Mouse (Mus musculus): ENCODE results near the gene Rgcc. TPM values are rescaled to one million over a fixed set of nuclear protein-coding genes. Genes with fewer than 3 reads are reported as not detected.

The Rgcc gene
- total and polyA plus RNA-seq, 3 experiments, result 66.4 to 124 (median 116) TPM

- no peak overlapping the region for H3K27ac ChIP-seq
- no peaks in the 10 kb centered on the region for H3K79me2 ChIP-seq (replicated peaks; ENCODE audit: control insufficient read depth, insufficient read depth, low read length)
- H3K9ac ChIP-seq (ENCODE audit: low read depth, low read length), result no peak overlapping the region
- intact Hi-C loops (cut with DNase I), result no loop called here
- no peaks in the 10 kb centered on the region for H3K27me3 ChIP-seq (ENCODE audit: control insufficient read depth, insufficient read depth, low read length)
- H3K4me3 ChIP-seq, result no peak overlapping the region
- no peak for DNase-seq
- no peak for TF ChIP-seq POLR2A (IDR thresholded peaks at IDR 0.05; ENCODE audit: insufficient read depth, low read depth, low read length)
- TF ChIP-seq EP300 (IDR thresholded peaks at IDR 0.05; ENCODE audit: insufficient read depth, low read depth, low read length), result no peak
- TF ChIP-seq CTCF (IDR thresholded peaks at IDR 0.05), result no peak
- peaks cover 5% of the 10 kb centered on the region for H3K4me1 ChIP-seq (ENCODE audit: control insufficient read depth, insufficient read depth, low read length)
- H3K36me3 ChIP-seq (ENCODE audit: control insufficient read depth, insufficient read depth, low read length), result peaks cover 5% of the 10 kb centered on the region
Observed at GRCm38 (mm10) chr14:79266408-79266807, 35.0 kb downstream of the Rgcc start.

- no peak for DNase-seq
- 83% methylated on average over 6 of the region's 6 CpGs for WGBS
- H3K4me3 ChIP-seq, result no peak overlapping the region
- H3K27ac ChIP-seq, result no peak overlapping the region
- H3K36me3 ChIP-seq (ENCODE audit: control insufficient read depth, insufficient read depth, low read length), result peaks cover 5% of the 10 kb centered on the region
- no peaks in the 10 kb centered on the region for H3K27me3 ChIP-seq (ENCODE audit: control insufficient read depth, insufficient read depth, low read length)
- H3K79me2 ChIP-seq (replicated peaks; ENCODE audit: control insufficient read depth, insufficient read depth, low read length), result no peaks in the 10 kb centered on the region
- H3K4me1 ChIP-seq (ENCODE audit: control insufficient read depth, insufficient read depth, low read length), result peaks cover 5% of the 10 kb centered on the region
- no peak overlapping the region for H3K9ac ChIP-seq (ENCODE audit: low read depth, low read length)
- intact Hi-C loops (cut with DNase I), result no loop called here
- no peak for TF ChIP-seq CTCF (IDR thresholded peaks at IDR 0.05)
- TF ChIP-seq POLR2A (IDR thresholded peaks at IDR 0.05; ENCODE audit: insufficient read depth, low read depth, low read length), result no peak
- TF ChIP-seq EP300 (IDR thresholded peaks at IDR 0.05; ENCODE audit: insufficient read depth, low read depth, low read length), result no peak
Observed at GRCm38 (mm10) chr14:79265738-79266137, 35.7 kb downstream of the Rgcc start.

- H3K4me3 ChIP-seq, result no peak overlapping the region
- no peaks in the 10 kb centered on the region for H3K79me2 ChIP-seq (replicated peaks; ENCODE audit: control insufficient read depth, insufficient read depth, low read length)
- no peak overlapping the region for H3K9ac ChIP-seq (ENCODE audit: low read depth, low read length)
- H3K27ac ChIP-seq, result no peak overlapping the region
- no peaks in the 10 kb centered on the region for H3K27me3 ChIP-seq (ENCODE audit: control insufficient read depth, insufficient read depth, low read length)
- intact Hi-C loops (cut with DNase I), result no loop called here
- WGBS, result 74% methylated on average over 3 of the region's 3 CpGs
- TF ChIP-seq POLR2A (IDR thresholded peaks at IDR 0.05; ENCODE audit: insufficient read depth, low read depth, low read length), result no peak
- TF ChIP-seq CTCF (IDR thresholded peaks at IDR 0.05), result no peak
- no peak for TF ChIP-seq EP300 (IDR thresholded peaks at IDR 0.05; ENCODE audit: insufficient read depth, low read depth, low read length)
- DNase-seq, result no peak
- no peaks in the 10 kb centered on the region for H3K4me1 ChIP-seq (ENCODE audit: control insufficient read depth, insufficient read depth, low read length)
- no peaks in the 10 kb centered on the region for H3K36me3 ChIP-seq (ENCODE audit: control insufficient read depth, insufficient read depth, low read length)
Observed at GRCm38 (mm10) chr14:79263321-79263720, 38.1 kb downstream of the Rgcc start.

- DNase-seq, result no peak
- TF ChIP-seq POLR2A (IDR thresholded peaks at IDR 0.05; ENCODE audit: insufficient read depth, low read depth, low read length), result no peak
- intact Hi-C loops (cut with DNase I), result no loop called here
- 90% methylated on average over 4 of the region's 4 CpGs for WGBS
- H3K4me3 ChIP-seq, result no peak overlapping the region
- H3K27ac ChIP-seq, result no peak overlapping the region
- H3K4me1 ChIP-seq (ENCODE audit: control insufficient read depth, insufficient read depth, low read length), result no peaks in the 10 kb centered on the region
- no peak overlapping the region for H3K9ac ChIP-seq (ENCODE audit: low read depth, low read length)
- H3K79me2 ChIP-seq (replicated peaks; ENCODE audit: control insufficient read depth, insufficient read depth, low read length), result no peaks in the 10 kb centered on the region
- no peaks in the 10 kb centered on the region for H3K27me3 ChIP-seq (ENCODE audit: control insufficient read depth, insufficient read depth, low read length)
- H3K36me3 ChIP-seq (ENCODE audit: control insufficient read depth, insufficient read depth, low read length), result no peaks in the 10 kb centered on the region
Observed at GRCm38 (mm10) chr14:79262677-79263076, 38.8 kb downstream of the Rgcc start.

- intact Hi-C loops (cut with DNase I), result no loop called here
- 80% methylated on average over 10 of the region's 10 CpGs for WGBS
- no peak overlapping the region for H3K9ac ChIP-seq (ENCODE audit: low read depth, low read length)
Observed at GRCm38 (mm10) chr14:79259062-79259779, 42.2 kb downstream of the Rgcc start.

GRCm38 (mm10) chr14:79256656-79257055 lies 44.8 kb downstream of the Rgcc start:
- H3K4me3 ChIP-seq, result no peak overlapping the region
- intact Hi-C loops (cut with DNase I), result no loop called here
- H3K27me3 ChIP-seq (ENCODE audit: control insufficient read depth, insufficient read depth, low read length), result no peaks in the 10 kb centered on the region
- TF ChIP-seq EP300 (IDR thresholded peaks at IDR 0.05; ENCODE audit: insufficient read depth, low read depth, low read length) (no peak), POLR2A (IDR thresholded peaks at IDR 0.05; ENCODE audit: insufficient read depth, low read depth, low read length) (no peak), CTCF (IDR thresholded peaks at IDR 0.05) (no peak)
- no peaks in the 10 kb centered on the region for H3K36me3 ChIP-seq (ENCODE audit: control insufficient read depth, insufficient read depth, low read length)
- H3K79me2 ChIP-seq (replicated peaks; ENCODE audit: control insufficient read depth, insufficient read depth, low read length), result no peaks in the 10 kb centered on the region
- no peak overlapping the region for H3K9ac ChIP-seq (ENCODE audit: low read depth, low read length)
- no peak overlapping the region; the same call in 1 of the 2 replicates for H3K27ac ChIP-seq
- H3K4me1 ChIP-seq (ENCODE audit: control insufficient read depth, insufficient read depth, low read length), result peaks cover 4% of the 10 kb centered on the region
- 45% methylated on average over 5 of the region's 5 CpGs for WGBS
- peak in 1 of 2 experiments; percentile 19 for DNase-seq

More at GRCm38 (mm10) chr14:79259062-79259779, 42.2 kb downstream of the Rgcc start:
- no peak overlapping the region for H3K4me3 ChIP-seq
- no peak for DNase-seq
- no peaks in the 10 kb centered on the region for H3K27me3 ChIP-seq (ENCODE audit: control insufficient read depth, insufficient read depth, low read length)
- no peak overlapping the region for H3K27ac ChIP-seq
- no peaks in the 10 kb centered on the region for H3K79me2 ChIP-seq (replicated peaks; ENCODE audit: control insufficient read depth, insufficient read depth, low read length)
- no peak for TF ChIP-seq POLR2A (IDR thresholded peaks at IDR 0.05; ENCODE audit: insufficient read depth, low read depth, low read length)
- no peaks in the 10 kb centered on the region for H3K36me3 ChIP-seq (ENCODE audit: control insufficient read depth, insufficient read depth, low read length)
- peaks cover 4% of the 10 kb centered on the region for H3K4me1 ChIP-seq (ENCODE audit: control insufficient read depth, insufficient read depth, low read length)

All from heart, adult 2 months (tissue).